Mouse (Mus musculus): ENCODE data around the gene Clca3b.
"Not testable (repeated sequence)": the region's sequence is repeated elsewhere in the genome, so short reads cannot be mapped to it uniquely, and the experiment has no call there.

Clca3b gene

GRCm38 (mm10) chr3:144849014-144849556 lies at the start of gene Clca3b:
TSS of gene Clca3b (minus strand) at chr3:144849357.
- CTCF ChIA-PET = interaction anchor here in 1 of 4 experiments (0.6 kb wide), 1 partner anchor 279 kb away, joined by 5 read pairs; no protein-coding TSS in a partner anchor
- POLR2A ChIA-PET = not testable (repeated sequence)

GRCm38 (mm10) chr3:144897042-144897678 lies 48.0 kb upstream of the Clca3b start:
- CTCF ChIA-PET = no interaction called here
- POLR2A ChIA-PET = no interaction called here

- CTCF ChIA-PET = no interaction called here
- POLR2A ChIA-PET = no interaction called here
Observed at GRCm38 (mm10) chr3:144890246-144890758, 41.1 kb upstream of the Clca3b start.

- CTCF ChIA-PET = interaction anchor here in 1 of 4 experiments (0.6 kb wide), 1 partner anchor 16 kb away, joined by 5 read pairs; no protein-coding TSS in a partner anchor
- POLR2A ChIA-PET = no interaction called here
Observed at GRCm38 (mm10) chr3:144886957-144887356, 37.8 kb upstream of the Clca3b start.

- POLR2A ChIA-PET, CTCF ChIA-PET: not testable (repeated sequence)
Observed at GRCm38 (mm10) chr3:144872012-144872411, 22.9 kb upstream of the Clca3b start.

GRCm38 (mm10) chr3:144849584-144849983 lies 427 bp upstream of the Clca3b start:
- ChIA-PET CTCF (interaction anchor here in 1 of 4 experiments (0.6 kb wide), 1 partner anchor 278 kb away, joined by 5 read pairs; no protein-coding TSS in a partner anchor), POLR2A (no interaction called here)

GRCm38 (mm10) chr3:144827257-144827656 lies 21.9 kb downstream of the Clca3b start:
- ChIA-PET CTCF (no interaction called here), POLR2A (interaction anchor here in 2 of 4 experiments (0.6 to 1.2 kb wide), 4 partner anchors 161 to 1643 kb away, joined by 3 to 4 read pairs (median 3); partner anchors contain the start of gene Odf2l (in 1 of the 2))

GRCm38 (mm10) chr3:144825151-144825550 lies 24.0 kb downstream of the Clca3b start:
- ChIA-PET POLR2A (interaction anchor here in 1 of 4 experiments (1.0 to 1.7 kb wide), 4 partner anchors 11 to 199 kb away, joined by 3 to 5 read pairs (median 4); no protein-coding TSS in a partner anchor), CTCF (interaction anchor here (0.5 to 1.8 kb wide), 18 partner anchors 11 to 613 kb away, joined by 3 to 11 read pairs (median 4); partner anchors contain the start of gene Odf2l (in 1 of the 4))

GRCm38 (mm10) chr3:144823331-144823730 lies 25.8 kb downstream of the Clca3b start:
- CTCF ChIA-PET = no interaction called here
- POLR2A ChIA-PET = no interaction called here

GRCm38 (mm10) chr3:144820632-144821031 lies 28.5 kb downstream of the Clca3b start:
- POLR2A ChIA-PET = no interaction called here

GRCm38 (mm10) chr3:144819219-144819618 lies 29.9 kb downstream of the Clca3b start, which contains the start of gene Clca3a2:
TSS of gene Clca3a2 (minus strand) at chr3:144819494.
- POLR2A ChIA-PET = interaction anchor here in 1 of 4 experiments (0.9 kb wide), 1 partner anchor 488 kb away, joined by 3 read pairs; no protein-coding TSS in a partner anchor
- CTCF ChIA-PET = not testable (repeated sequence)

More at GRCm38 (mm10) chr3:144820632-144821031, 28.5 kb downstream of the Clca3b start:
- CTCF ChIA-PET = no interaction called here

- POLR2A ChIA-PET = not testable (repeated sequence)
- CTCF ChIA-PET = interaction anchor here in 1 of 4 experiments (0.6 kb wide), 1 partner anchor 204 kb away, joined by 3 read pairs; no protein-coding TSS in a partner anchor
Observed at GRCm38 (mm10) chr3:144813336-144813735, 35.8 kb downstream of the Clca3b start.

GRCm38 (mm10) chr3:144811821-144812220 lies 37.3 kb downstream of the Clca3b start:
- POLR2A ChIA-PET = no interaction called here
- CTCF ChIA-PET = interaction anchor here in 1 of 4 experiments (0.6 kb wide), 1 partner anchor 1210 kb away, joined by 3 read pairs; no protein-coding TSS in a partner anchor

- CTCF ChIA-PET, POLR2A ChIA-PET: not testable (repeated sequence)
Observed at GRCm38 (mm10) chr3:144808153-144808925, 40.8 kb downstream of the Clca3b start.

- CTCF ChIA-PET = not testable (repeated sequence)
Observed at GRCm38 (mm10) chr3:144806626-144807025, 42.5 kb downstream of the Clca3b start.

GRCm38 (mm10) chr3:144801861-144802260 lies 47.3 kb downstream of the Clca3b start:
- ChIA-PET POLR2A (no interaction called here), CTCF (interaction anchor here in 2 of 4 experiments (0.6 to 1.0 kb wide), 3 partner anchors 329 to 1082 kb away, joined by 3 to 4 read pairs (median 3); no protein-coding TSS in a partner anchor)

More at GRCm38 (mm10) chr3:144806626-144807025, 42.5 kb downstream of the Clca3b start:
- POLR2A ChIA-PET = not testable (repeated sequence)

- POLR2A ChIA-PET = no interaction called here
Observed at GRCm38 (mm10) chr3:144785181-144786148, 63.7 kb downstream of the Clca3b start.

More at GRCm38 (mm10) chr3:144785181-144786148, 63.7 kb downstream of the Clca3b start:
- CTCF ChIA-PET = no interaction called here

Data from embryonic stem cell, embryonic (primary cell).